Mouse (Mus musculus) liver, postnatal 0 days (tissue): ENCODE measurements around the gene Cope.

Experiments used
- CTCF ChIP-seq: sonication (generic); IDR thresholded peaks from 2 replicates; pipeline ENCODE4 v1.5.1; 2016; ENCODE audit warnings: antibody characterized with exemption, low read depth
- EP300 ChIP-seq: IDR thresholded peaks from 2 replicates; pipeline ENCODE4 v1.6.1; 2016; ENCODE audit warnings: antibody characterized with exemption, low read depth, mild to moderate bottlenecking

- TF ChIP-seq CTCF (no peak), EP300 (no peak)
Observed at GRCm38 (mm10) chr8:70332878-70333202, 30.5 kb downstream of the Cope start.
